Mouse (Mus musculus) bone marrow, adult 2 months (tissue): Measurements from ENCODE around the gene Arhgap9. TPM values are rescaled to one million over a fixed set of nuclear protein-coding genes. Genes with fewer than 3 reads are reported as not detected.

Experiments used
- H3K27ac ChIP-seq: fragments of 200-500 bp; 2 replicates; pipeline ENCODE4 v1.5.1; 2012; ENCODE audit warnings: low read depth, mild to moderate bottlenecking, control low read depth, inconsistent platforms, low read length; ENCODE audit not compliant: control insufficient read depth, poor library complexity, insufficient read depth
- H3K4me1 ChIP-seq: fragments of 200-500 bp; 2 replicates; pipeline ENCODE4 v1.6.1; 2011; ENCODE audit warnings: low read length; ENCODE audit not compliant: control insufficient read depth, insufficient read depth
- H3K4me3 ChIP-seq: fragments of 200-500 bp; replicated peaks from 2 replicates; pipeline ENCODE3; 2011; ENCODE audit warnings: mild to moderate bottlenecking, low read depth, low read length, control low read depth; ENCODE audit not compliant: control insufficient read depth
- CTCF ChIP-seq: fragments of 200-500 bp; IDR thresholded peaks from 2 replicates; pipeline ENCODE4 v1.5.1; 2011; ENCODE audit warnings: low read length, control low read depth; ENCODE audit not compliant: control insufficient read depth, insufficient read depth
- POLR2A ChIP-seq: fragments of 200-500 bp; IDR thresholded peaks from 2 replicates; pipeline ENCODE4 v1.6.1; 2011; ENCODE audit warnings: low read depth, mild to moderate bottlenecking, control low read depth, low read length, borderline replicate concordance; ENCODE audit not compliant: control insufficient read depth
- WGBS: fragments of 180-500 bp; shearing (Covaris S2); methylation state at CpG from one replicate; pipeline ENCODE4 v1.1.7; 2018; 5-methylcytosine and 5-hydroxymethylcytosine counted together
- polyA plus RNA-seq: library from polyadenylated mRNA; stranded (reverse); fragments of >200 nt; gene quantifications from 2 replicates; pipeline ENCODE4 v1.2.4, GENCODE M21; 2011; ENCODE audit warnings: low replicate concordance; ENCODE audit not compliant: missing spikeins, insufficient read depth, insufficient read length

Gene Arhgap9
- polyA plus RNA-seq, 1 experiment = 77.2 TPM

- H3K4me1 ChIP-seq = no peaks in the 10 kb centered on the region
- TF ChIP-seq POLR2A (no peak), CTCF (no peak)
- H3K4me3 ChIP-seq = no peak overlapping the region
- H3K27ac ChIP-seq = no peak overlapping the region
- WGBS = 79% methylated on average over 8 of the region's 8 CpGs
These were observed 29.5 kb downstream of the Arhgap9 start for GRCm38 (mm10) chr10:127351285-127351595.

DNA sequence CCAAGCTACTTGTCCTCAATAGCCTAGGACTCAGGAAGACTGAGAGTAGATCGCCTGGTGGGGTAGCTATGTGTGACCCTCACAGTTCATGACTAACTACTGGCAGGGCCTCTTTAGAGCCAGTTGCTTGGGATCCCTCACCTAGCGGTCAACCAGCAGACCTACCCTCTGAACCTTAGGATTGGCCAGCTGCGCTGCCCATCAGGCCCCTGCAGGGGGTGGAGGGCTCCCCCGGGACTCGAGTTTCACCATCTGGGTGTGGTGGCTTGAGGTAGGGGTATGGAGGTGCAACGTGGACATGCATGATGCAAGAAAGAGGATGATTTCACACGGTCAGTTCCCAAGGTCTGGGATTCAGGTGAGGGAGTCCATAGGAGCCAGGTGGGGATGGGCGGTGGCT lies 30.0 kb downstream of the Arhgap9 start:
- Histone ChIP-seq H3K27ac (no peak overlapping the region), H3K4me3 (no peak overlapping the region), H3K4me1 (no peaks in the 10 kb centered on the region)
- TF ChIP-seq POLR2A = no peak
- 77% methylated on average over 8 of the region's 8 CpGs for WGBS

DNA sequence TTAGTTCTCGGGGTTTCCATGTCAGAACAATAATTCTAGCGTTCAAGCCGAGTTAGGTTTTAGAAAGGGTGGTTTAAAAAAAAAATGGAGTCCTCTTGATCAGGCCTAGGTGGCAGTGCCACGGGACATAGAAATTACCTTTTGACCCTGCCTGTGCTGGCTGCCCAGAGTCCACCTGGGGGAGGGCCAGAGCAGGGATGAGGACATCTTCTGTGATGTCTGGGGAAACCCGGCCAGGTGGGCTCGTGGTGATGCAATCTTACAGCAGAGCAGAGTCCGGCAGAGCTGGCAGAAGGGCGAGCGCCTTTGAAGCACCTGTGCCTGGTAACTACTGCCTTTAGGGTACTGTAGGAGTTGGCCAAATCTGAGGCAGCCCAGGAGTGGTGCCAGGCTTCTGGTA lies 30.4 kb downstream of the Arhgap9 start:
- no peaks in the 10 kb centered on the region for H3K4me1 ChIP-seq
- H3K27ac ChIP-seq = no peak overlapping the region
- WGBS = 79% methylated on average over 9 of the region's 9 CpGs

GRCm38 (mm10) chr10:127352766-127353165 lies 31.0 kb downstream of the Arhgap9 start:
- TF ChIP-seq POLR2A (no peak), CTCF (no peak)
- no peaks in the 10 kb centered on the region for H3K4me1 ChIP-seq
- WGBS = 84% methylated on average over 11 of the region's 11 CpGs
- H3K4me3 ChIP-seq = no peak overlapping the region
- no peak overlapping the region for H3K27ac ChIP-seq

More for the DNA sequence above, 30.4 kb downstream of the Arhgap9 start:
- TF ChIP-seq POLR2A (no peak), CTCF (no peak)
- H3K4me3 ChIP-seq = no peak overlapping the region

DNA sequence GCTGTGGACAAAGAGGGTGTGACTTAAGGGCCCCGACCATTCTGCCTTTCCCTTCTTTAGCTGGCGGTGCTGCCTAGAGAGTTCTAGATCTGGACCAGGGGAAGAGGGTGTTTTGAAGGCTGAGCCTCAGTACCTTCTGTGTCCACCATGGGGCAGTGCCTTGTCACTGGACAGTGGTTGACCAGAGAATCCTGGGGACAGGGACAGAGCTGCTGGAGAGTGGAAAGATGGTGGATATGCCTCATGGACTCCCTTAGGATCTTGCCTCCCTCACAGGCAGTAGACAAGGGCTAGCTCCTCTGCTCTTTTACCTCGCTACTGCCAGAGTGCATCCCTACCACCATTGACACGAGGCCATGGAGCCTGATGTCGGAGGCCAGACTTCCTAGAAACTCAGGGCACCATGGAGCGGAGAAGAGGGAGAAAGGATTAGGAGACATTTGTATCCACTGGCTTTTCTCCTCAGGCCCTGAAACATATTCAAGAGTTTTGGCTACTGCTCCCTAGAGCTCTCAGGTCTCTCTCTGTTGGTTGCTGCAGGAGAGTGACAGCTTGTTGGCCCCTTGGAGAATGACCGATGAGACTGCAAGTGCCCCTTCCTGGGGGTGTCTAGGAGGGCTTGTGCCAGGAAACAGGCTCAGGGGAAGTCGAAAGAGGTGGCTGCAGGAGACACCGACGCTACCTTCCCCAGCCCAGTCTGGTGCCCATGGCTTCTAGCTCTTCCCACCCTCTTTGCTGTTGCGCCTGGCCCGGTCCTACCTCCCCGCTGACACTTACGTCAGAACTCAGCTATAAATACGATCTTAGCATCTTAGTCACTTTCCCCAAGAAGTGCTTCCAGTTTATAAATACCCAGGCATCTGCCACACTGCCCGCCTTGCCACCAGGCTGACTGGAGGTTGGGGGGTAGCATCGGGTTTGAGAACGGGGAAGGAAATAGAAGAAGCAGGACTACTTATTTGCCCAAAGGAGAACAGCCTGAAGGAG lies 32.4 kb downstream of the Arhgap9 start, which contains the start of gene Inhbe:
Gene Inhbe, minus strand, starts transcription at position 503 of the 987 bp plus-strand sequence.
- H3K4me3 ChIP-seq = no peak within 1 kb of the TSS
- 27% methylated on average over 18 of the region's 18 CpGs for WGBS
- no peak within 1 kb of the TSS for H3K27ac ChIP-seq

GRCm38 (mm10) chr10:127355336-127355735 lies 33.6 kb downstream of the Arhgap9 start:
- no peak overlapping the region for H3K4me3 ChIP-seq
- H3K4me1 ChIP-seq = no peaks in the 10 kb centered on the region
- WGBS = 79% methylated on average over 10 of the region's 10 CpGs
- H3K27ac ChIP-seq = no peak overlapping the region
- no peak for TF ChIP-seq CTCF
- no peak for TF ChIP-seq POLR2A

More for the DNA sequence above, 32.4 kb downstream of the Arhgap9 start, which contains the start of gene Inhbe:
- no peaks in the 10 kb centered on the region for H3K4me1 ChIP-seq
- no peak for TF ChIP-seq CTCF

GRCm38 (mm10) chr10:127360714-127361113 lies 39.0 kb downstream of the Arhgap9 start:
- no peak for TF ChIP-seq POLR2A
- WGBS = 41% methylated on average over 3 of the region's 3 CpGs
- Histone ChIP-seq H3K27ac (no peak overlapping the region), H3K4me3 (no peak overlapping the region), H3K4me1 (no peaks in the 10 kb centered on the region)

DNA sequence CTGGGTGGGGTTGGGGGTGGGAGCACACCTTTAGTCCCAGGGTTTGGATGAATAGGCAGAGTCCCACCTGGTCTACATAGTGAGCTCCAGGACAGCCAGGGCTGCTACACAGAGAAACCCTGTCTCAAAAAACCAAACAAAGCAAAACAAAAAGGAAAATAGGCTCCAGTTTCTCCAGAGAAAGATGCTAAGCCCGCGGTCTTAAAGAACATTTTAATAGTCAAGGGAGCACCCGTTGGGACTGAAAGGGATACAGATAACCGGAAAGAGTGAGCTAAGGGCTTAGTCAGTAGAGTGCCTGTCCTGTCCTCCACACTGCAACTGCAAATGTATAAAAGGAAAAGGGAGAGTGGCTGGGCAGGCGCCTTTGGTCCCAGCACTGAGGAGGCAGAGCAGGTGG lies 45.4 kb downstream of the Arhgap9 start:
- no peak for TF ChIP-seq POLR2A
- no peak for TF ChIP-seq CTCF
- 82% methylated on average over 5 of the region's 5 CpGs for WGBS
- H3K27ac ChIP-seq = no peak overlapping the region

More for the DNA sequence above, 45.4 kb downstream of the Arhgap9 start:
- no peaks in the 10 kb centered on the region for H3K4me1 ChIP-seq
- H3K4me3 ChIP-seq = no peak overlapping the region
